Mouse (Mus musculus) hindbrain, embryonic 11.5 days (tissue): ENCODE measurements at regions not wholly inside any gene's neighbourhood (a gene's known extent, or its start where the extent isn't known, plus 50 kb on each side); places are given as distances from the start of the nearest gene placed in this dataset.

Experiments used
- ATAC-seq: fragments of 200-750 bp; cut with Nextera tagmentation; 2 replicates; pipeline ENCODE4 v1.8.0; 2017; ENCODE audit warnings: mild to moderate bottlenecking, moderate TSS enrichment, moderate library complexity; ENCODE audit not compliant: low FRiP score
- DNase-seq: peaks from one replicate; pipeline ENCODE4 v3.0.0-alpha.2; 2015; ENCODE audit warnings: low spot score
- H3K27ac ChIP-seq: fragments of 300-500 bp; sonication (generic); 2 replicates; pipeline ENCODE4 v1.5.1; 2014; ENCODE audit warnings: mild to moderate bottlenecking, low read depth, low read length
- H3K27me3 ChIP-seq: fragments of 300-500 bp; sonication (generic); 2 replicates; pipeline ENCODE4 v1.6.1; 2014; ENCODE audit warnings: mild to moderate bottlenecking, low read length, moderate library complexity, mixed read lengths; ENCODE audit not compliant: control insufficient read depth, insufficient read depth
- H3K36me3 ChIP-seq: fragments of 300-500 bp; sonication (generic); 2 replicates; pipeline ENCODE4 v1.6.1; 2014; ENCODE audit warnings: mild to moderate bottlenecking, low read length, moderate library complexity, mixed read lengths; ENCODE audit not compliant: control insufficient read depth, insufficient read depth
- H3K4me1 ChIP-seq: fragments of 300-500 bp; sonication (generic); replicated peaks from 2 replicates; pipeline ENCODE4 v1.6.1; 2014; ENCODE audit warnings: low read length, mixed read lengths; ENCODE audit not compliant: control insufficient read depth, insufficient read depth
- H3K4me2 ChIP-seq: fragments of 300-500 bp; sonication (generic); replicated peaks from 2 replicates; pipeline ENCODE4 v1.6.1; 2014; ENCODE audit warnings: mild to moderate bottlenecking, low read depth, low read length
- H3K4me3 ChIP-seq: fragments of 300-500 bp; sonication (generic); 2 replicates; pipeline ENCODE4 v1.5.1; 2014; ENCODE audit warnings: low read depth, low read length
- H3K9ac ChIP-seq: fragments of 300-500 bp; sonication (generic); 2 replicates; pipeline ENCODE4 v1.6.1; 2014; ENCODE audit warnings: low read depth, low read length
- H3K9me3 ChIP-seq: fragments of 300-500 bp; sonication (generic); 2 replicates; pipeline ENCODE4 v1.6.1; 2016; ENCODE audit warnings: low read length; ENCODE audit not compliant: control insufficient read depth
- WGBS: fragments of 180-500 bp; shearing (Covaris S2); extraction: QIAGEN DNeasy Blood & Tissue Kit; methylation state at CpG from one replicate; pipeline ENCODE4 v1.1.7; 2014; 5-methylcytosine and 5-hydroxymethylcytosine counted together

GRCm38 (mm10) chr1:128790881-128791280 is 198.8 kb upstream of the Cxcr4 start:
- Histone ChIP-seq H3K27ac (no peak overlapping the region), H3K4me1 (no peaks in the 10 kb centered on the region), H3K9me3 (no peaks in the 10 kb centered on the region), H3K9ac (no peak overlapping the region), H3K27me3 (no peaks in the 10 kb centered on the region), H3K36me3 (no peaks in the 10 kb centered on the region), H3K4me2 (no peak overlapping the region), H3K4me3 (no peak overlapping the region)
- DNase-seq (no peak), ATAC-seq (no peak)
- 92% methylated on average over 6 of the region's 6 CpGs for WGBS

- H3K36me3 ChIP-seq = no peaks in the 10 kb centered on the region
- DNase-seq = no peak
- no peaks in the 10 kb centered on the region for H3K4me1 ChIP-seq
- no peak overlapping the region for H3K4me2 ChIP-seq
- no peaks in the 10 kb centered on the region for H3K27me3 ChIP-seq
- no peaks in the 10 kb centered on the region for H3K9me3 ChIP-seq
- H3K9ac ChIP-seq = no peak overlapping the region
- no peak overlapping the region for H3K4me3 ChIP-seq
- no peak for ATAC-seq
- WGBS = 61% methylated on average over 3 of the region's 3 CpGs
- H3K27ac ChIP-seq = no peak overlapping the region
Observed at GRCm38 (mm10) chr1:128789567-128790335, 197.7 kb upstream of the Cxcr4 start.

- no peak overlapping the region for H3K4me2 ChIP-seq
- 63% methylated on average over 6 of the region's 6 CpGs for WGBS
- no peak overlapping the region for H3K27ac ChIP-seq
- H3K4me3 ChIP-seq = no peak overlapping the region
- H3K9ac ChIP-seq = no peak overlapping the region
- no peak for ATAC-seq
- H3K36me3 ChIP-seq = no peaks in the 10 kb centered on the region
- no peak for DNase-seq
- H3K9me3 ChIP-seq = no peaks in the 10 kb centered on the region
- no peaks in the 10 kb centered on the region for H3K4me1 ChIP-seq
- no peaks in the 10 kb centered on the region for H3K27me3 ChIP-seq
Observed at GRCm38 (mm10) chr1:128788227-128788626, 196.1 kb upstream of the Cxcr4 start.

GRCm38 (mm10) chr1:128786941-128787569 is 195.0 kb upstream of the Cxcr4 start:
- Histone ChIP-seq H3K27me3 (no peaks in the 10 kb centered on the region), H3K27ac (no peak overlapping the region), H3K36me3 (no peaks in the 10 kb centered on the region), H3K4me3 (no peak overlapping the region), H3K4me2 (no peak overlapping the region), H3K4me1 (no peaks in the 10 kb centered on the region), H3K9me3 (no peaks in the 10 kb centered on the region), H3K9ac (no peak overlapping the region)
- 87% methylated on average over 14 of the region's 14 CpGs for WGBS
- no peak for ATAC-seq
- no peak for DNase-seq

- ATAC-seq (no peak), DNase-seq (no peak)
- no peak overlapping the region for H3K4me2 ChIP-seq
- WGBS = 98% methylated on average over 2 of the region's 2 CpGs
- no peaks in the 10 kb centered on the region for H3K27me3 ChIP-seq
- no peaks in the 10 kb centered on the region for H3K4me1 ChIP-seq
- H3K27ac ChIP-seq = no peak overlapping the region
- no peak overlapping the region for H3K4me3 ChIP-seq
- H3K9ac ChIP-seq = no peak overlapping the region
- no peaks in the 10 kb centered on the region for H3K9me3 ChIP-seq
- no peaks in the 10 kb centered on the region for H3K36me3 ChIP-seq
Observed at GRCm38 (mm10) chr1:128782286-128782685, 190.2 kb upstream of the Cxcr4 start.

GRCm38 (mm10) chr1:128781871-128782270 is 189.8 kb upstream of the Cxcr4 start:
- Histone ChIP-seq H3K27ac (no peak overlapping the region), H3K9ac (no peak overlapping the region), H3K27me3 (no peaks in the 10 kb centered on the region), H3K9me3 (no peaks in the 10 kb centered on the region), H3K4me1 (no peaks in the 10 kb centered on the region), H3K4me2 (no peak overlapping the region), H3K36me3 (no peaks in the 10 kb centered on the region), H3K4me3 (no peak overlapping the region)
- DNase-seq = no peak
- WGBS = 85% methylated on average over 7 of the region's 7 CpGs
- ATAC-seq = no peak

GRCm38 (mm10) chr1:128781311-128781710 is 189.2 kb upstream of the Cxcr4 start:
- Histone ChIP-seq H3K36me3 (no peaks in the 10 kb centered on the region), H3K4me3 (no peak overlapping the region), H3K9ac (no peak overlapping the region), H3K27ac (no peak overlapping the region), H3K4me2 (no peak overlapping the region), H3K27me3 (no peaks in the 10 kb centered on the region), H3K4me1 (no peaks in the 10 kb centered on the region), H3K9me3 (no peaks in the 10 kb centered on the region)
- ATAC-seq (no peak), DNase-seq (no peak)
- WGBS = 92% methylated on average over 4 of the region's 4 CpGs

GRCm38 (mm10) chr1:128779586-128780158 is 187.6 kb upstream of the Cxcr4 start:
- no peak for ATAC-seq
- no peak overlapping the region for H3K27ac ChIP-seq
- H3K4me3 ChIP-seq = no peak overlapping the region
- H3K27me3 ChIP-seq = no peaks in the 10 kb centered on the region
- WGBS = 84% methylated on average over 4 of the region's 5 CpGs
- H3K4me2 ChIP-seq = no peak overlapping the region
- no peak overlapping the region for H3K9ac ChIP-seq
- H3K4me1 ChIP-seq = no peaks in the 10 kb centered on the region
- DNase-seq = no peak
- no peaks in the 10 kb centered on the region for H3K36me3 ChIP-seq
- H3K9me3 ChIP-seq = no peaks in the 10 kb centered on the region

- H3K9ac ChIP-seq = no peak overlapping the region
- no peaks in the 10 kb centered on the region for H3K36me3 ChIP-seq
- H3K4me2 ChIP-seq = no peak overlapping the region
- no peaks in the 10 kb centered on the region for H3K9me3 ChIP-seq
- WGBS = 88% methylated on average over 3 of the region's 3 CpGs
- no peak overlapping the region for H3K27ac ChIP-seq
- no peak overlapping the region for H3K4me3 ChIP-seq
- DNase-seq (no peak), ATAC-seq (no peak)
- H3K4me1 ChIP-seq = no peaks in the 10 kb centered on the region
- no peaks in the 10 kb centered on the region for H3K27me3 ChIP-seq
Observed at GRCm38 (mm10) chr1:128772440-128772839, 180.3 kb upstream of the Cxcr4 start.
